Mouse (Mus musculus) erythroblast, adult 5-6 weeks (primary cell): Measurements from ENCODE around the gene Cdh18. TPM values are rescaled to one million over a fixed set of nuclear protein-coding genes. Genes with fewer than 3 reads are reported as not detected.
"Not testable (repeated sequence)": the region's sequence is repeated elsewhere in the genome, so short reads cannot be mapped to it uniquely, and the experiment has no call there.

Experiments
- ATAC-seq: replicated peaks from 2 replicates; pipeline ENCODE4 v1.8.0; 2016; ENCODE audit warnings: moderate number of reproducible peaks, mild to moderate bottlenecking, moderate TSS enrichment, inconsistent platforms; ENCODE audit not compliant: poor library complexity, low FRiP score, severe bottlenecking
- total RNA-seq, 2 experiments: library from RNA; stranded (forward) in 1 of 2; stranded (reverse) in 1 of 2; fragments of 150-400 nt in 1 of 2; fragments of 200-764, 138-1000 nt in 1 of 2; gene quantifications; 2 replicates each; pipeline versions ENCODE4 v1.2.3 to v1.2.4; 2015 to 2017; ENCODE audit warnings: low replicate concordance in 2 of 2

Gene Cdh18
- total RNA-seq (2015; ENCODE audit: low replicate concordance) = not detected in 2 replicates
- not detected in 2 replicates for total RNA-seq (2017; ENCODE audit: low replicate concordance)

GRCm38 (mm10) chr15:22548711-22549271 lies at the start of gene Cdh18:
Gene Cdh18 (plus strand): TSS chr15:22549022.
- no peak for ATAC-seq

GRCm38 (mm10) chr15:22511271-22511670 lies 37.6 kb upstream of the Cdh18 start:
- ATAC-seq = no peak

GRCm38 (mm10) chr15:22535828-22536227 lies 13.0 kb upstream of the Cdh18 start:
- ATAC-seq = no peak

GRCm38 (mm10) chr15:22577974-22578616 lies 29.3 kb downstream of the Cdh18 start:
- no peak for ATAC-seq

GRCm38 (mm10) chr15:22578617-22578990 lies 29.8 kb downstream of the Cdh18 start:
- ATAC-seq = no peak

- no peak for ATAC-seq
These were observed 35.8 kb downstream of the Cdh18 start for GRCm38 (mm10) chr15:22584667-22585066.

- ATAC-seq = no peak
These were observed 167.6 kb downstream of the Cdh18 start for GRCm38 (mm10) chr15:22716376-22716775.

GRCm38 (mm10) chr15:22717681-22718080 lies 168.9 kb downstream of the Cdh18 start:
- ATAC-seq = no peak

GRCm38 (mm10) chr15:22726574-22726973 lies 177.8 kb downstream of the Cdh18 start:
- no peak for ATAC-seq

- ATAC-seq = no peak
These were observed 184.2 kb downstream of the Cdh18 start for GRCm38 (mm10) chr15:22733039-22733438.

GRCm38 (mm10) chr15:22736165-22736564 lies 187.3 kb downstream of the Cdh18 start:
- ATAC-seq = no peak

- ATAC-seq = not testable (repeated sequence)
These were observed 212.4 kb downstream of the Cdh18 start for GRCm38 (mm10) chr15:22761257-22761656.

GRCm38 (mm10) chr15:22766591-22766990 lies 217.8 kb downstream of the Cdh18 start:
- not testable (repeated sequence) for ATAC-seq

GRCm38 (mm10) chr15:22776346-22776745 lies 227.5 kb downstream of the Cdh18 start:
- ATAC-seq = no peak

- no peak for ATAC-seq
These were observed 240.9 kb downstream of the Cdh18 start for GRCm38 (mm10) chr15:22789696-22790095.

GRCm38 (mm10) chr15:22791791-22792190 lies 243.0 kb downstream of the Cdh18 start:
- ATAC-seq = no peak

- ATAC-seq = no peak
These were observed 284.3 kb downstream of the Cdh18 start for GRCm38 (mm10) chr15:22833127-22833526.

- no peak for ATAC-seq
These were observed 288.4 kb downstream of the Cdh18 start for GRCm38 (mm10) chr15:22837173-22837572.

GRCm38 (mm10) chr15:22857704-22858103 lies 308.9 kb downstream of the Cdh18 start:
- no peak for ATAC-seq

GRCm38 (mm10) chr15:22870679-22871078 lies 321.9 kb downstream of the Cdh18 start:
- no peak for ATAC-seq

- ATAC-seq = no peak
These were observed 348.9 kb downstream of the Cdh18 start for GRCm38 (mm10) chr15:22897724-22898123.

GRCm38 (mm10) chr15:22898208-22898607 lies 349.4 kb downstream of the Cdh18 start:
- ATAC-seq = no peak
